Mouse (Mus musculus): ENCODE measurements around the gene Ptprd.

Gene Ptprd

DNA sequence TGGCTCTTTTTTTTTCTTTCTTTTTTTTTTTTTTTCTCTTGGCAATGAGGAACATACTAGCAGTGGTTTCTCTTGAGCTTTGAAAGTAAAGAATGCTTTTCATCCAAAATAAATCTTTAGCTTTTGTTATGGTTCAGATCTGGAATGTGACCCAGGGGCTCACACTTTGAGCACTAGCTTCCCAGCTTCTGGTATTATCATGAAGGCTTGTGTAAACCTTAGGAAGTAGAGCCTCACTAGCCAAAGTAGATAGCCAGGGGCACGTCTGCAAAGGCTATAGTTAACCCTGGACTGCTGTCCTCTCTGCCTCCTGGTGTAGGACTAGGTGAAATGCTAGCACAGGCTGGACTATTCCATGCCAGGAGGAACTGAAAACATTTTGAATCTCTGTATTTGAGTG, 1310.1 kb downstream of the Ptprd start:
- DNase-seq (ENCODE audit: extremely low spot score), result no peak

DNA sequence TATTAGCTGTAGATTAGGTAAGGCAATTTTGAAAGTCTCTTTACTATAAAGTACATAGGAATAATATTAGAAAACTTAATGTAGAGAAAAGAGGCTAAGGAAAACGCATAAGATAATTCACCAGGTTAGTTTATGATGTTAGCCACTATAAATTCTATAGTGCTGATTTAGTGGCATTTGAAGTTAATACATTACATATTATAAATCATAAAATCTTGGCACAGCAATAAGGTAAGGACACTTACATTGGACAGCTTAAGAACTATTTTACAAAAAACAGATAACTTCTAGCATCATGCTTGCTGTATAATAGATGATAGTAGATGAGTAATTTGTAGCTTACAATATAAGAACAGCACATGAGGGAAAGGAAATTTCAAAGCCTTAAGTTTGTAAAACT, 1322.1 kb downstream of the Ptprd start:
- no peak for DNase-seq (ENCODE audit: extremely low spot score)

DNA sequence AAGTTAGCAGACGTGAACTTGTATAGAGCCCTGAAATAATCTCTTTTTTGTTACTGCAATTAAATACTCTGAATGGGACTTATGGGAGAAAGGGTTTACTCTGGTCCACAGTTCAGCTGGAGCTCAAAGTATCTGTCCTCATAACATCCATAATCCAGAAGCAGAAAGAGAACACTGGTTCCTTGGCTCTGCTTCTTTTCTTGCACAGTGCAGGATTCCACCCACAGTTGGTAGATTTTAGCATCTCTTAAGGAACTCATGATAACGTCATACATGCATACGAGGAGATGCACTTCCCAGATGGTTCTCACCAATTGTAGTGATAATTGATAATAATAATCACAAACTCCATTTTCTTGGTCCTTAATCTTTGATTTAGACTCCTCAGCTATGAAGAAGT, 1330.2 kb downstream of the Ptprd start:
- DNase-seq (ENCODE audit: extremely low spot score), result no peak

DNA sequence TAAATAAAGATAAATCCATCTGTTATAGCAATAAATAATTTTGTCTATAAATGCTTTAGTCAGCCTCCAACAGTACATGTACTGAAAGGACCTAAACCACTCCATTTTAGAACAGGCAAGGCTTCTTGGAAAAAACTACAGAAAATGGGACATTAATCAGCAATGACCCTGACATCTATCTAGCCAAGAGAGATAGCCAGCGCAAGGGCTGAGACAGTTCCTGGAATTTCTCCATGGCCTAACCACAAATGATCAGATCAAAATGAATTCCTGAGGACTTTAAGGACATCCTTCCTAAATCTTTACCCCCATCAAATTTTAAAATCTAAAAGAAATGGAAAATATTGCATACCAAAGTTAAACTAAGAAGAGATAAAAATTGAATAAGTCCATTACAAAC, 1340.8 kb downstream of the Ptprd start:
- DNase-seq (ENCODE audit: extremely low spot score), result no peak

DNA sequence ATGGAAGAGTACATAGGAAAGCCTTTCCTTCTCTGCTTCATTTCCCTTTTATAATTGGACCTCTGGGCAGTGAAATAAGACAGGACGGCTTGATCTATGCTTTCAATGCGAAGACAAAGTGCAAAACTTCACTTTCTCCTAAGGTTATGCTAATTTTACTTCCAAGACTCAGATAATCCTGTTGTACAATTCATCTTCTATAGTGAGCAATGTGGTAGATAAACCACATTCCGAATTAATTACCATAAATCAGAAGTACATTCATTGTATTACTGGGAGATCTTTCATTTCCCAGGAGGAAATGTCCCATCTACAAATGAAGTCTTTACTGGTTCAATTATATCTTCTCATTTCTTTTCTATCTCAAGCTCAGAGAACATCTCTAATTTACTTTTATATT, 1346.2 kb downstream of the Ptprd start:
- DNase-seq (ENCODE audit: extremely low spot score), result no peak

DNA sequence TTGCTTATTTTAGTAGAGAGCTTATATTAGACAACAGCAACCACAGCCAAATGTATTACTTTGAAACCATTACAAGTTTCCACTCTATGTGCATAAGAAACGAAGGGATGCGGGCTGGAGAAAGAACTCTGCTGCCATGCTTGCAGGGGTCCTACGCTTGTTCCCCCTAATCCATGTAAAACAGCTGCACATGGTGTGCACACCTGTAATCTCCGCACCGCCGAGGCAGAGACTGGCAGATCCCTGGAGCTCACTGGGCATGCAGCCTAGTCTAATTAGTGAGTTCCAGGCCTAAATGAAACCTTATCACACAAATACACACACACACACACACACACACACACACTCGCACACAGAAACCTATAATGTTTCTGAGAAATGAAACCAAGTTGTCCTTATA, 1365.5 kb downstream of the Ptprd start:
- no peak for DNase-seq (ENCODE audit: extremely low spot score)

DNA sequence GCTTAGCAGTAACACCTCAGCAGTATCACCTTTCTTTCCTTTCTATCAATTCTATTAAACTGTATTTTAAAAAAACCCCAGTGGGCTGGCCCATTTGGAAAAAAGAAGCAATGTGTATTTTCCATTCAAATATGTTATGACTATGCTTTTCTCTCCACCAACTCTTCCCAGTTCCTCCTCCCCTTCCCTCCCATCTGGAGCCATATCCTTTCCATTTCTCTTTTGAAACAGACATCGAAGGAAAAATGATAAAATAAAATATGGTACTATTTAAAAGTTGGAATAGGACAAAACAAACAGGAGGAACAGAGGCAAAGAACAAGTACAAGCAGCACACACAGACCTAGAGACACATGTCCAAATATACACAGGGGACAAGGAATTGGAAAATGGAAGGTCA, 1372.7 kb downstream of the Ptprd start:
- no peak for DNase-seq (ENCODE audit: extremely low spot score)

DNA sequence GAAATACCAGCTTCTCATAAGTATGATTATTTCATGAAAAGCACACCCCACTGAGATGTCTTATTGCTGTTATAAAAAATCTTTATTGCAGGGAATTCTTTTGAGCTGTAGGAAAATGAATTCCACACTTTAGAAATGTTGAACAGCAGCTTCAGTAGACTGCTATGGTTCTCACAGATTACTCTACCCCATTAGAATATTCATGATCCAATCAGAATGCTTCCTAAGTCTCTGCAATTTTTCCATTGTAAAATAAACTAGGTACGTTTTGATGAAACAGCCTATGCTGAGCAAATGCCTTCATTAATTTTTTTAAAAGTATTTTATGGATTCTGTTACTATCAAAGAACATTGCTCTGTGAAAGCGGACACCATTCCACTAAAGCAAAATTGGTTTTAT, 1399.6 kb downstream of the Ptprd start:
- no peak for DNase-seq (ENCODE audit: extremely low spot score)

DNA sequence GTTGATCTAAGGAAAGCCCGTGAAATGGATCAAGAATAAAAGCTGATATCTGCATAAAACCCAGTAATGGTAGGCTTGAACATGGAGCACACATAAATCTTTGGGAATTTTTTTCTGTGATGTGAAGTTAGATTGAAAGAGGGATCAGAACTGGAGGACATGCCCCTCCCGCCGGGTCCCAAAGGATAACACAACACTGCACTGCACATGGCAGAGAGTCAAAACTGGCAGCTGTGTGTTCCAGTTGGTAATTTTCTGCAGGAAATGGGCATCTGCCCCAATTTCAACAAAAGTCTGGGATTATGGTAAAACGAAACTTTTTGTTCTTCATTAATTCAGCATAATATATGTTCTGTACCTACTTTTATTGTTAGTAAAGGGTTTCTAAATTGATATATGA, 1409.1 kb downstream of the Ptprd start:
- DNase-seq (ENCODE audit: extremely low spot score), result no peak

DNA sequence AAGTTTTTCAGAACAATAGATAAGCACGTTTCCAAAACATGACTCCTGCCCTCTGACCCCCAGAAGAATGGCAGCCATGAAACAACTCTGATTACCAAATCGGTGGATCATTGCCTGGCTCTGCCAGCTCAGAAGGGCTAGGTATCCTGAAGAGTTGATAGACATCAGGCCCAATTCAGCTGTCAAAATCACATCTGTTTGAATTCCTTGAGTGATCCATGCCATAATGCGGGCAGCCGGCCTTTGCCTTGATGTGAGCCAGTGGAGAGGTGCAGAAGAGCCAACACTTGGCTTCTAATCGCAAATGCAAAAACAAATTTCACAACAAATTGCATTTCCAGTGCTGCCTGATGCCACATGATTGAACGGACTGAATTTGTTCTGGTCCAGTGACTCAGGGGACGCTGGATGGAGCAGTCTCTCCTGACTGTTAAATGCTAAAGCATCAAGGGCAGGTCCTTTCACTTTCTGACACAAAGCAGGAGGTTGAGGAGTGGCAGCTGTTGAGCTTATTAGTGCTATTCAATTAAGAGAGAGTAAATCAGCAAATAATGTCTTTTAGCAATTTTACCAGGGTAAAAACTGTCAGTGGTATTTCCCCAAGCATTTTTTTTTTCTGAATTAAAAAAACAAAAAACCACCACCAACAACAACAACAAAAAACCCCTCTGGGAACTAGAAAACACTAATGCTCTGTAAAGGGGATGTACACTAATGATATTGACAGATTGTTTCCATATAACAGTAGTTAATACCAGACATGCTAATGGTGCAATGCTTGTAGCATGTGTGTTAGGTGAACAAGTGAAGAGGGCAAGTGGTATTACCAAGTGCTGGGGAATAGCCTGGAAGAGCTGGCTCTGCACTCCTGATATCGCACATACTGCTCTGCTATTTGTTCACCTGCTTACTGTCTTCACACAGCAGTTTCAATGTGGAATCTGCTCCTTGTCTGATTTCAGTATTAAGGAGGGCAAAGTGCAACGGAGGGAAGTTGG, 1413.5 kb downstream of the Ptprd start:
- DNase-seq (ENCODE audit: extremely low spot score), result peak; percentile 12

DNA sequence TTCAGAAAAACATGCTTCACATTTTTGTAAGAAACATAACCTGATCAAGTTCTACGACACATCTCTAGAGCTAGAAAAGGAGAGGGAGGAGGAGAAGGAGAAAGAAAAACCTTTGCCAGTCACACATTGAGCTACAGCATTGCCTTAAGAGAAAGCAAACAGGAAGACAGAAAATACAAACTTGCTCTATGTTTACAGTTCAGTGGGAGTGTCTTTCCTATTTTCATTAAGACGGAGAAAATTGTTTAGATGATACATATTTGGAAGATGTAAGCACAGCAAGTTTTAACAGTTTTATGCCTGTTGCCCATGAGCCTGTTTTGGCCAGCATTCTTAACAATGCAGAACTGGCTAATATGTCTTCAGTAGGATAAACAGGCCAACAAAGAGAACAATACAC, 1426.4 kb downstream of the Ptprd start:
- no peak for DNase-seq (ENCODE audit: extremely low spot score)

DNA sequence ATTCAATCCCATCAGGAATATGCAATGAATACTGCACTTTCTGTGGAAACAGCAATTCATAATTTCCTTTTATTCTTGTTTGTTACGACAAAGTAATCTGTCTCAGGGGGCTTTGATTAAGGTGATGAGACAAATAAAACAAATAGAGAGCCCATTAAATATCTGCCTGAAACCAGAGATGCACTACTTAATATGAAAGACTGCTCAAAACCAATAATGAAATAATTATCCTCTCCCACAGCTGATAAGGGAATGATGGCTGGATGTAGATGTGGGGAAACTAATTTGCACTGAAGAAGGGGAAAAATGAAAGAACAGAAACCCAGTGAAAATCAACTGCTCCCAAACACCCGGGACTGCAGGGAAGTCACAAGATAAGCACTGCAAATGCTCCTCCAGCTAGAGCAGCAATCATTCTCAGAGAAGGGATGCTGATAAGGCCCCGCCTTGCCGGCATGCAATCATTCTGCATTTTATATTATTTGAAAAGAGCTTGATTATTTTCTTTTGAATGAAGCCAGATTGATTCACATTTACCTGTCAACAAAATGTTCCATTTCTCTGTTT, 1432.1 kb downstream of the Ptprd start:
- no peak for DNase-seq (ENCODE audit: extremely low spot score)

DNA sequence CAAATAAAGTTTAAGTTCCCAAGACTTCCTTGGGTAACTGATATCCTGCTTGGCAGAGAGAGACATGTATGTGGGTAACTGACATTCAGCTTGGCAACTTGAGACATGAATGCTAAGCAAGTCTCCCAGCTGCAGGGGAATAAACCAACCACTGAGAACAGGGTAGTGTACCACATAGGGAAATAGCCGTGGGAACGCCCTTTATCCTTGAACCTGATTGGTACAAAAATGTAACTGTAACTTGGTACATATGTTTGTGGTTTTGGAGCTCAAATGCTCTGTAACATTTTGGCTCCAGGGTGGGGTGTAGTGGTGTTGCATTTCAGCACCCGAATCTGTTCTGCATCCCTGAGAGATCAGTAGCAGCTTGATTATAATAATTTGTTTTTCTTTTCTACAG, 1444.8 kb downstream of the Ptprd start:
- no peak for DNase-seq (ENCODE audit: extremely low spot score)

DNA sequence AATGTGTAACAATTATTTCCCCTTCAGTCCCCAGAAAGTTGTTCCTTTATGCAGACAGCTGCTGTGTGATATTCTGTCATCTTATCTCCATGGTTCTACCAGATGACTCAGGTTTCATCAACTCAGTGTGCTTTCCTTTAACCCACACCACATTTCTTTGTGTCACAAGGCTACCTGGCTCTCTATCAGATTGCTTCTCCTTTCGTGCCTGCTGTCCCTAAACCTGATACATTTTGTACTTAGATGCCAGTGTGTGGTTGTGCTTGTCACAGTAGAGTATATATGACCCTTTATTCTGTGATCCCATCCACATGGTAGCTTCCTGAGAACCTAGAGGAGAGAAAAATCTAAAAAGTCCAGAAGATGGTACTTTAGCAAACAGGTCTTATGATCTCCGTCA, 1445.3 kb downstream of the Ptprd start:
- no peak for DNase-seq (ENCODE audit: extremely low spot score)

DNA sequence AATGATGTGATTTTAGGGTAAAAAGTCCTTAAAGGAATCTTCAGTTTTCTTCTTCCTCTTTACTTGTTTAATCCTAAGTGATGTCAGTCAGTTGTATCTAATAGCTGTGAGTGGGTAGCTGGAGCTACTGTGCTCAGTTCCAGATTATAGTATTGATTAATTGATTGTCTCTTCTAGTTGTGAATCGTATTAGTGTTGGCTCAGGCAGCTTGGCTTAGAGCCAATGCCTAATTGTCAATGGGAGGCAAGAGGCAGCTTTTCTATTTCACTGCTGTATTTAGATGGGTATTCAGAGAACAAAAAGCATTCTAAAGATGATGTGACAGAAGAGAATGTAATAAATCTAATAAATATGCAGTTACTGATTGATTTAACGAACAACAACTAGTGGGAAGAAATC, 1461.1 kb downstream of the Ptprd start:
- no peak for DNase-seq (ENCODE audit: extremely low spot score)

DNA sequence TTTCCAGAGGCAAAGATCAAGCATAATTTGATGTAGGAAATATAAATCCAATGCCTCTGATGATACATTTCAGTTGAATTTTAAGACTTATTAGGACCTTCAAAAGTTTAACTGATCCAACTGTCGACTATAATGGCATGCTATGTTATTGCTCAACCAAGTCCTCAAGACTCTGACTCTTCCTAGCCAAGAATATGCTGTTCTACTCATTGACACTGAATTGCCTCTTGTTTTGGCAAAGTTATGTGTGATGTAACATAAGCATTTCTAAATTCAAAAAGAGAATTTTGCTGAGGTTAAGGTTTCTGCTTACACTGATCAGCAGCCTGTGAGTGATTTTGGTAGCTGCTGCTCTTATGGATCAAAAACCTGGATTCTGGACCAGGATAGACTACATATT, 1475.9 kb downstream of the Ptprd start:
- no peak for DNase-seq (ENCODE audit: extremely low spot score)

DNA sequence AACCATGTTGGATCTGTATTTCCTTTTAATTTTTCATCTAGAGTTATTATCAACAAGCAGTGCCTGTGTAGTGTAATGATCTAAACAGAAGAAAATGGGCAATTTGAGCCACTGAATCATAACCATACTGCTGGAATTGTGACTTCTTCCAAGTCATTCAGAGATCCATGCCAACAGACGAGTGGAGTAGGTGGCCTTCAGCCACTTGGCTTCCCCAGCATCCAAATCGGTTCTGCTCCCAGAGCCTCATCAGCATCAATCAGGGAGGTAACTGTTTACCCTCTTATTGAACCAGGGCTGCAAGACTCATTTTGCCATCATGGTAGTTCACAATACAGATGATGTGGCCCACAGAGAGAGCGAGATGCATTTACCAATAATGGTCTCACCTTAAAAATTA, 1536.0 kb downstream of the Ptprd start:
- DNase-seq (ENCODE audit: extremely low spot score), result no peak

DNA sequence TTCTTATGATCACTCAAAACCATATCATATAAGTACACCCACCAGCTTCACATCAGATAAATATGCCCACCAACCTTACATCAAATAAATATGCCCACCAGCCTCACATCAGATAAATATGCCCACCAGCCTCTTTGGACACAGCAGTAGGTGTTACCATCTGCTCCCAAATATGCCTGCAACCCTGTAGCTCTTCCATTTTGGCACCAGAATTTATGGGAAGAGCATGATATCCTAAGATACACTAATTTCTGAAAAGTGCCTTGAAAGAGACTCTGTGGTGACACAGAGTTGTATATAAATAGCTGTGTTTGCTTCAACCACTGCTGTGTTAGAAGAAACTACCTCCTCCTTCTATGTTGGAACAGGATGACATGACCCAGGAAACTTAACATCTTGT, 1538.5 kb downstream of the Ptprd start:
- no peak for DNase-seq (ENCODE audit: extremely low spot score)

DNA sequence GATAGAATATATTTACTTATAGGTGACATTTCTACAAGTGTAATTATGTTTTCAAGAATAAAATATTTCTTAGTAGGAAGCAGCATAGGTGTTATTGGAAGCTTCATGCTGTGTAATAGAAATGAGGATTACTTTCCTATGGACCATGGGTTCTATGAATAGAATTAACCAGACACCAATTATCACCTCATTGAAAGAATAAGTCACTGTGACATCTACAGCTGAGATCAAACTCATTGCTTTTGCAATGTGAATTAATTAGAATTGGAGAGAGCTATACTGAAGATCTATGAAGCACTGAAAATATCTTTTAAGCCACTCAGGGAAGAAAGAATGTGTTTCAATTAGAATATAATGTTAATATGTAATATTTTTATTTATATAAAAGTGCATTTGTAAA, 1539.1 kb downstream of the Ptprd start:
- DNase-seq (ENCODE audit: extremely low spot score), result no peak

DNA sequence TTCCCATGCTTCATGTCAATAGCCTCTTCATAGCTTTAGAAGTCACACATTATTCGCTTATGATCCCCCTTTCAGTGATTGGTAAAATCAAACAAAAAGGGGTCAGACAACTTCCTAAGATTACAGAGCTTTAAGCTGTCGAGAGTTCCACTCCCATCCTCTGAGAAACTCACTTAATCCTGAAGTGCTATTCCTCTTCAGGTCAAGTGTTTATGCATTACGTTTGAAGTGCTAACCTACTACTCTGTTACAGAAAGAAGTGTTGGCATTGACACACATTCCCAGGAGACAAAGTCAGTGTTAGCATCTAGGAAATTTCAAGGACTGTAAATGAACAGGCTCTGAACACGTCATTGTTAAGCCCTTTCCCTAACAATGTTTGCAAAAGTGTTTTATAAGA, 1550.0 kb downstream of the Ptprd start:
- no peak for DNase-seq (ENCODE audit: extremely low spot score)

DNA sequence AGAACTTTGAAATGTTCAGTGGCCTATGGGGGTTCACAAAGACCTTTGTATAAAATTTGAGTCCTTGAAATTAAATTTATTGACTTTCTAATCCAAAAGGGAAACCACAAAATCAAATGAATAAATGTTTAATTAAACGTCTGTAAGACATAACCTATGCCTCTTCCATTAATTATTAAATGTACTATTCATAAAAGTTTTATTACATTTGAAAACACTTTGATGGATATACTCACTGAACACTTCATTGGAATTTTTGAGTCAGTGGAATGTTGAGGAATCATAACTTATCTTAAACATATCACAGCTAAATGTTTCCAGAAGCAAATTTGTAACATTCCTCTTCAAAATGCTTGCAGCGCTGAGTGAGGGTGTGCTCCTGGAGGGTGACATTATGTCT, 1551.6 kb downstream of the Ptprd start:
- DNase-seq (ENCODE audit: extremely low spot score), result no peak

DNA sequence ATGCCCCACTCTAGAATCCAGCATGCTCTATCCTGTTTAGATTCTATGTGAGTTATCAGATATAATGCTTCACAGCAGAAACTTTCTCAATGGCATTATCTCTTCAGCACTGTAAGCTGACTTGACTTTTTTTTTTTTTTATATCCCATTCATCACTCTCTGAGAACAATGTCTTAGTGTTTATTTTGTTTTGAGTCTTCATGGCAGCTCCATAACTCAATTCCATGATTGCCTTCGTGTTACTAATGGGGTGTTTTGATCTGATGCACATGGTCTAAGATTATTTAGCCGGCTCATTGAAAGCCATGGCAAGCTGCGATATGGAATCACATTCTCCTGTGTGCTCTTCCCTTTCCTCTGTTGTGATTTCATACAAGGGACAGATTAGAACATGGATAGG, 1555.0 kb downstream of the Ptprd start:
- DNase-seq (ENCODE audit: extremely low spot score), result no peak

DNA sequence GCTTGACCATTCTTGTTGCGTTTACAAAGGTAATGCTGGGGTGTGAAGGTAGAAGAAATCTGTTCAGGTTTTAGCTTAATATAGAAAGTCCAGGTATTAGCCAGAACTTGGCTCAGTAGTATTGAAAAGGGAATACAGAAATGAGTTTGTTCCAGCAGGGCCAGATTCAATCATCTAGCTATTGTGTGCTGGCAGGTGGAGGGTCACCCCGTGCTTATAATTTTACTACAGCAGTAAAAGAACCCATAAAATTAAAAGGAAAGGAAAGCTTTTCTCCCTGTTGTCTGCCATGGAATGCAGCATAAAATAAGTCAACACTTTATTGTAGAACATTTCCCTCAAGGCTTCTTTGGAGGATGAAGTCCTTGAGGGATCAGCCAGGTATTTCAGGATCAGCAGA, 1558.8 kb downstream of the Ptprd start:
- no peak for DNase-seq (ENCODE audit: extremely low spot score)

DNA sequence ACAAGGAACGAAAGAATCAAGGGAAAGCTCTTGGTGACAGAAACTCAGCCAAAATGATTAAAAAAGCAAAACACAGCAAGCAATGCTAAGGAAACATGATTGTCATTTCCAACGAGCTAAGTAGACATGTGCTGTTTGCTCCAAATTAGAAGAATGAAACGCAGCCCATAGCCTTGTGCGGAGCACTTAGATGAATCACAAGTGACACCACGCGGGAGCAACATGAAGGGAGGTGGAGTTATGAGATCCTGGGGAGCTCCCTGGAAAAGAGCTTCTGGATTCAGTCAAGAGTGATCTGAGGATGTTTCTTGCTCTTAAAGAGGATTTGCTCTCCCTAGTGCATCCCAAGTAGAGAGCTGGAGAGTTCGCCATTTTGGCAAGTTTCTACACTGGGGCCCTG, 1590.0 kb downstream of the Ptprd start:
- DNase-seq (ENCODE audit: extremely low spot score), result no peak

Measured in embryo, embryonic 9.5 days (tissue).